Mouse (Mus musculus) hindbrain, embryonic 10.5 days (tissue): ENCODE results near the gene Hopx. TPM values are rescaled to one million over a fixed set of nuclear protein-coding genes. Genes with fewer than 3 reads are reported as not detected.
A peak's percentile ranks its signal among the peaks of the same experiment; 100 is the strongest.

Experiments
- DNase-seq: peaks from one replicate; pipeline ENCODE4 v3.0.0-alpha.2; 2017; ENCODE audit warnings: low spot score
- H3K27ac ChIP-seq: fragments of 300-500 bp; sonication (generic); 2 replicates; pipeline ENCODE4 v1.5.1; 2016; ENCODE audit warnings: mild to moderate bottlenecking, moderate library complexity
- H3K27me3 ChIP-seq: fragments of 300-500 bp; sonication (generic); 2 replicates; pipeline ENCODE4 v1.6.1; 2016; ENCODE audit warnings: mild to moderate bottlenecking; ENCODE audit not compliant: poor library complexity, insufficient read depth, severe bottlenecking
- H3K36me3 ChIP-seq: fragments of 300-500 bp; sonication (generic); 2 replicates; pipeline ENCODE4 v1.6.1; 2016; ENCODE audit warnings: mild to moderate bottlenecking, moderate library complexity
- H3K4me1 ChIP-seq: fragments of 300-500 bp; sonication (generic); replicated peaks from 2 replicates; pipeline ENCODE4 v1.6.1; 2016; ENCODE audit warnings: mild to moderate bottlenecking
- H3K4me3 ChIP-seq: fragments of 300-500 bp; sonication (generic); 2 replicates; pipeline ENCODE4 v1.5.1; 2016; ENCODE audit warnings: mild to moderate bottlenecking, moderate library complexity
- H3K9me3 ChIP-seq: fragments of 300-500 bp; sonication (generic); 2 replicates; pipeline ENCODE4 v1.6.1; 2016; ENCODE audit warnings: mild to moderate bottlenecking, moderate library complexity
- WGBS: fragments of 180-500 bp; shearing (Covaris S2); methylation state at CpG from one replicate; pipeline ENCODE4 v1.1.7; 2016; 5-methylcytosine and 5-hydroxymethylcytosine counted together
- polyA plus RNA-seq: library from polyadenylated mRNA; unstranded; fragments of >200 nt; fragmentation: Nextera tagmentation; extraction: Ambion mirVana; gene quantifications from 2 replicates; pipeline ENCODE4 v1.2.1, GENCODE M21; 2016

The Hopx gene
- 0.20 and 0.34 TPM in 2 replicates for polyA plus RNA-seq

GRCm38 (mm10) chr5:77114817-77115731 lies at the start of gene Hopx:
Gene Hopx (minus strand): TSS chr5:77115121.
- Histone ChIP-seq H3K27me3 (peaks cover 45% of the 10 kb centered on the region), H3K4me1 (peaks cover 11% of the 10 kb centered on the region; the same call in 1 of the 2 replicates), H3K27ac (peak within 1 kb of the TSS; percentile 42; the same call in 1 of the 2 replicates), H3K4me3 (no peak within 1 kb of the TSS; the same call in 1 of the 2 replicates), H3K36me3 (no peaks in the 10 kb centered on the region), H3K9me3 (no peaks in the 10 kb centered on the region)
- 50% methylated on average over 33 of the region's 33 CpGs for WGBS
- DNase-seq = no peak

- Histone ChIP-seq H3K27me3 (no peaks in the 10 kb centered on the region), H3K4me3 (no peak overlapping the region), H3K27ac (no peak overlapping the region), H3K9me3 (no peaks in the 10 kb centered on the region), H3K4me1 (no peaks in the 10 kb centered on the region), H3K36me3 (no peaks in the 10 kb centered on the region)
- DNase-seq = no peak
- WGBS = 92% methylated on average over 7 of the region's 7 CpGs
Measured at GRCm38 (mm10) chr5:77163597-77163996, 48.7 kb upstream of the Hopx start.

- Histone ChIP-seq H3K36me3 (no peaks in the 10 kb centered on the region), H3K27me3 (no peaks in the 10 kb centered on the region), H3K27ac (no peak overlapping the region), H3K4me3 (no peak overlapping the region), H3K9me3 (no peaks in the 10 kb centered on the region), H3K4me1 (peaks cover 5% of the 10 kb centered on the region; the same call in 1 of the 2 replicates)
- WGBS = 93% methylated on average over 3 of the region's 3 CpGs
- no peak for DNase-seq
Measured at GRCm38 (mm10) chr5:77162566-77162965, 47.6 kb upstream of the Hopx start.

GRCm38 (mm10) chr5:77157777-77158540 lies 43.0 kb upstream of the Hopx start:
- WGBS = 44% methylated on average over 14 of the region's 14 CpGs
- H3K4me1 ChIP-seq = peaks cover 5% of the 10 kb centered on the region; the same call in 1 of the 2 replicates
- no peak overlapping the region for H3K27ac ChIP-seq
- H3K27me3 ChIP-seq = no peaks in the 10 kb centered on the region
- no peak overlapping the region for H3K4me3 ChIP-seq
- no peaks in the 10 kb centered on the region for H3K36me3 ChIP-seq
- H3K9me3 ChIP-seq = no peaks in the 10 kb centered on the region
- DNase-seq = no peak

GRCm38 (mm10) chr5:77156938-77157337 lies 42.0 kb upstream of the Hopx start:
- Histone ChIP-seq H3K9me3 (no peaks in the 10 kb centered on the region), H3K27ac (no peak overlapping the region), H3K4me1 (peaks cover 5% of the 10 kb centered on the region; the same call in 1 of the 2 replicates), H3K4me3 (no peak overlapping the region), H3K27me3 (no peaks in the 10 kb centered on the region), H3K36me3 (no peaks in the 10 kb centered on the region)
- DNase-seq = no peak
- WGBS = 75% methylated on average over 5 of the region's 5 CpGs

GRCm38 (mm10) chr5:77155526-77155925 lies 40.6 kb upstream of the Hopx start:
- DNase-seq = no peak
- Histone ChIP-seq H3K27ac (no peak overlapping the region), H3K9me3 (no peaks in the 10 kb centered on the region), H3K36me3 (no peaks in the 10 kb centered on the region), H3K27me3 (no peaks in the 10 kb centered on the region), H3K4me1 (peaks cover 5% of the 10 kb centered on the region; the same call in 1 of the 2 replicates), H3K4me3 (no peak overlapping the region)
- 93% methylated on average over 12 of the region's 12 CpGs for WGBS

GRCm38 (mm10) chr5:77154812-77155211 lies 39.9 kb upstream of the Hopx start:
- WGBS = 85% methylated on average over 5 of the region's 5 CpGs
- peaks cover 5% of the 10 kb centered on the region; the same call in 1 of the 2 replicates for H3K4me1 ChIP-seq
- no peaks in the 10 kb centered on the region for H3K36me3 ChIP-seq
- no peak overlapping the region for H3K27ac ChIP-seq
- H3K4me3 ChIP-seq = no peak overlapping the region
- H3K9me3 ChIP-seq = no peaks in the 10 kb centered on the region
- no peak for DNase-seq
- H3K27me3 ChIP-seq = no peaks in the 10 kb centered on the region

- Histone ChIP-seq H3K27me3 (no peaks in the 10 kb centered on the region), H3K4me3 (no peak overlapping the region), H3K27ac (no peak overlapping the region), H3K9me3 (no peaks in the 10 kb centered on the region), H3K4me1 (peaks cover 2% of the 10 kb centered on the region), H3K36me3 (no peaks in the 10 kb centered on the region)
- WGBS = 85% methylated on average over 3 of the region's 3 CpGs
- no peak for DNase-seq
Measured at GRCm38 (mm10) chr5:77151738-77152137, 36.8 kb upstream of the Hopx start.

GRCm38 (mm10) chr5:77151075-77151474 lies 36.2 kb upstream of the Hopx start:
- no peak for DNase-seq
- H3K36me3 ChIP-seq = no peaks in the 10 kb centered on the region
- 81% methylated on average over 7 of the region's 7 CpGs for WGBS
- H3K4me3 ChIP-seq = no peak overlapping the region
- peaks cover 8% of the 10 kb centered on the region for H3K4me1 ChIP-seq
- H3K27me3 ChIP-seq = no peaks in the 10 kb centered on the region
- no peak overlapping the region for H3K27ac ChIP-seq
- no peaks in the 10 kb centered on the region for H3K9me3 ChIP-seq

GRCm38 (mm10) chr5:77148021-77148621 lies 33.2 kb upstream of the Hopx start:
- 80% methylated on average over 6 of the region's 6 CpGs for WGBS
- H3K27me3 ChIP-seq = no peaks in the 10 kb centered on the region
- peaks cover 8% of the 10 kb centered on the region for H3K4me1 ChIP-seq
- H3K36me3 ChIP-seq = no peaks in the 10 kb centered on the region
- no peak overlapping the region for H3K4me3 ChIP-seq
- H3K27ac ChIP-seq = no peak overlapping the region
- no peaks in the 10 kb centered on the region for H3K9me3 ChIP-seq
- DNase-seq = no peak

GRCm38 (mm10) chr5:77146459-77147170 lies 31.7 kb upstream of the Hopx start:
- no peak for DNase-seq
- peak overlapping the region; percentile 23; the same call in 1 of the 2 replicates for H3K27ac ChIP-seq
- H3K36me3 ChIP-seq = no peaks in the 10 kb centered on the region
- H3K4me1 ChIP-seq = peaks cover 8% of the 10 kb centered on the region
- H3K9me3 ChIP-seq = no peaks in the 10 kb centered on the region
- H3K27me3 ChIP-seq = no peaks in the 10 kb centered on the region
- 48% methylated on average over 4 of the region's 4 CpGs for WGBS
- H3K4me3 ChIP-seq = no peak overlapping the region

- Histone ChIP-seq H3K36me3 (no peaks in the 10 kb centered on the region), H3K27me3 (no peaks in the 10 kb centered on the region), H3K4me3 (no peak overlapping the region), H3K9me3 (no peaks in the 10 kb centered on the region), H3K27ac (no peak overlapping the region), H3K4me1 (peaks cover 13% of the 10 kb centered on the region)
- no peak for DNase-seq
- WGBS = 81% methylated on average over 5 of the region's 5 CpGs
Measured at GRCm38 (mm10) chr5:77144647-77145046, 29.7 kb upstream of the Hopx start.
